Mouse (Mus musculus): Measurements from ENCODE around the gene E2f8.
A peak's percentile ranks its signal among the peaks of the same experiment; 100 is the strongest.

E2f8 gene

GRCm38 (mm10) chr7:48855461-48855860 is 25.9 kb downstream of the E2f8 start:
- DNase-seq (ENCODE audit: low read depth, low spot score): no peak

GRCm38 (mm10) chr7:48853496-48853895 is 27.9 kb downstream of the E2f8 start:
- no peak for DNase-seq (ENCODE audit: low read depth, low spot score)

GRCm38 (mm10) chr7:48851529-48852104 is 29.8 kb downstream of the E2f8 start:
- DNase-seq (ENCODE audit: low read depth, low spot score): no peak

- DNase-seq (ENCODE audit: low read depth, low spot score): no peak
Measured at GRCm38 (mm10) chr7:48847820-48848650, 33.4 kb downstream of the E2f8 start, which contains the start of gene Csrp3. TSS of gene Csrp3 (minus strand) at chr7:48848033.

- DNase-seq (ENCODE audit: low read depth, low spot score): no peak
Measured at GRCm38 (mm10) chr7:48846755-48847154, 34.6 kb downstream of the E2f8 start.

GRCm38 (mm10) chr7:48845213-48845973 is 36.0 kb downstream of the E2f8 start:
- peak; percentile 88 for DNase-seq (ENCODE audit: low read depth, low spot score)

- no peak for DNase-seq (ENCODE audit: low read depth, low spot score)
Measured at GRCm38 (mm10) chr7:48843541-48843940, 37.9 kb downstream of the E2f8 start.

GRCm38 (mm10) chr7:48842353-48842752 is 39.0 kb downstream of the E2f8 start:
- no peak for DNase-seq (ENCODE audit: low read depth, low spot score)

GRCm38 (mm10) chr7:48841538-48841937 is 39.9 kb downstream of the E2f8 start:
- DNase-seq (ENCODE audit: low read depth, low spot score): no peak

- no peak for DNase-seq (ENCODE audit: low read depth, low spot score)
Measured at GRCm38 (mm10) chr7:48840545-48840944, 40.9 kb downstream of the E2f8 start.

GRCm38 (mm10) chr7:48838434-48838833 is 43.0 kb downstream of the E2f8 start:
- peak; percentile 5 for DNase-seq (ENCODE audit: low read depth, low spot score)

GRCm38 (mm10) chr7:48836949-48837348 is 44.4 kb downstream of the E2f8 start:
- peak; percentile 20 for DNase-seq (ENCODE audit: low read depth, low spot score)

- no peak for DNase-seq (ENCODE audit: low read depth, low spot score)
Measured at GRCm38 (mm10) chr7:48834989-48835626, 46.3 kb downstream of the E2f8 start.

- peak; percentile 14 for DNase-seq (ENCODE audit: low read depth, low spot score)
Measured at GRCm38 (mm10) chr7:48834371-48834970, 46.9 kb downstream of the E2f8 start.

- no peak for DNase-seq (ENCODE audit: low read depth, low spot score)
Measured at GRCm38 (mm10) chr7:48832735-48833134, 48.7 kb downstream of the E2f8 start.

GRCm38 (mm10) chr7:48830395-48830794 is 51.0 kb downstream of the E2f8 start:
- no peak for DNase-seq (ENCODE audit: low read depth, low spot score)

GRCm38 (mm10) chr7:48829177-48829910 is 52.1 kb downstream of the E2f8 start:
- no peak for DNase-seq (ENCODE audit: low read depth, low spot score)

- DNase-seq (ENCODE audit: low read depth, low spot score): no peak
Measured at GRCm38 (mm10) chr7:48825170-48825569, 56.2 kb downstream of the E2f8 start.

- DNase-seq (ENCODE audit: low read depth, low spot score): no peak
Measured at GRCm38 (mm10) chr7:48824671-48825070, 56.7 kb downstream of the E2f8 start.

- no peak for DNase-seq (ENCODE audit: low read depth, low spot score)
Measured at GRCm38 (mm10) chr7:48823621-48824020, 57.8 kb downstream of the E2f8 start.

- DNase-seq (ENCODE audit: low read depth, low spot score): no peak
Measured at GRCm38 (mm10) chr7:48821654-48822053, 59.7 kb downstream of the E2f8 start.
